Mouse (Mus musculus) liver, postnatal 0 days (tissue): ENCODE data around the gene Col6a4. TPM values are rescaled to one million over a fixed set of nuclear protein-coding genes. Genes with fewer than 3 reads are reported as not detected.

Experiments
- ATAC-seq: fragments of 200-750 bp; cut with Nextera tagmentation; 2 replicates; pipeline ENCODE4 v1.8.0; 2017; ENCODE audit warnings: mild to moderate bottlenecking, moderate library complexity
- DNase-seq: peaks from one replicate; pipeline ENCODE4 v3.0.0-alpha.2; 2016
- H3K27ac ChIP-seq: fragments of 300-500 bp; sonication (generic); 2 replicates; pipeline ENCODE4 v1.5.1; 2014; ENCODE audit warnings: antibody characterized with exemption, moderate library complexity, mild to moderate bottlenecking, low read depth
- H3K27me3 ChIP-seq: fragments of 300-500 bp; sonication (generic); 2 replicates; pipeline ENCODE4 v1.6.1; 2014; ENCODE audit warnings: low read length, control low read depth, mixed read lengths; ENCODE audit not compliant: insufficient read depth
- H3K36me3 ChIP-seq: fragments of 300-500 bp; sonication (generic); replicated peaks from 2 replicates; pipeline ENCODE4 v1.6.1; 2014; ENCODE audit warnings: mild to moderate bottlenecking, control low read depth, low read length, moderate library complexity, mixed read lengths; ENCODE audit not compliant: insufficient read depth
- H3K4me1 ChIP-seq: fragments of 300-500 bp; sonication (generic); 2 replicates; pipeline ENCODE4 v1.6.1; 2014; ENCODE audit warnings: antibody characterized with exemption, mild to moderate bottlenecking, control low read depth; ENCODE audit not compliant: insufficient read depth
- H3K4me2 ChIP-seq: fragments of 300-500 bp; sonication (generic); 2 replicates; pipeline ENCODE4 v1.6.1; 2014; ENCODE audit warnings: low read depth, mild to moderate bottlenecking, low read length, moderate library complexity, mixed read lengths
- H3K4me3 ChIP-seq: fragments of 300-500 bp; sonication (generic); 2 replicates; pipeline ENCODE4 v1.5.1; 2014; ENCODE audit warnings: low read depth, low read length
- H3K9ac ChIP-seq: fragments of 300-500 bp; sonication (generic); replicated peaks from 2 replicates; pipeline ENCODE4 v1.6.1; 2014; ENCODE audit warnings: mild to moderate bottlenecking, moderate library complexity
- H3K9me3 ChIP-seq: fragments of 300-500 bp; sonication (generic); 2 replicates; pipeline ENCODE4 v1.6.1; 2016; ENCODE audit warnings: mild to moderate bottlenecking, control low read depth, low read length, mixed read lengths
- CTCF ChIP-seq: sonication (generic); IDR thresholded peaks from 2 replicates; pipeline ENCODE4 v1.5.1; 2016; ENCODE audit warnings: antibody characterized with exemption, low read depth
- EP300 ChIP-seq: IDR thresholded peaks from 2 replicates; pipeline ENCODE4 v1.6.1; 2016; ENCODE audit warnings: antibody characterized with exemption, low read depth, mild to moderate bottlenecking
- WGBS: fragments of 180-500 bp; shearing (Covaris S2); extraction: QIAGEN DNeasy Blood & Tissue Kit; methylation state at CpG from one replicate; pipeline ENCODE4 v1.1.7; 2014; ENCODE audit not compliant: insufficient replicate concordance; 5-methylcytosine and 5-hydroxymethylcytosine counted together
- polyA plus RNA-seq: library from polyadenylated mRNA; unstranded; fragments of >200 nt; fragmentation: Nextera tagmentation; extraction: Ambion mirVana; gene quantifications from 2 replicates; pipeline ENCODE4 v1.2.1, GENCODE M21; 2015

Col6a4 gene
- polyA plus RNA-seq, 1 experiment from 2014 or later: not detected

GRCm38 (mm10) chr9:106106241-106106640 lies 9.7 kb upstream of the Col6a4 start:
- Histone ChIP-seq H3K4me3 (no peak overlapping the region), H3K27ac (no peak overlapping the region), H3K36me3 (no peaks in the 10 kb centered on the region), H3K9ac (no peak overlapping the region), H3K4me1 (no peaks in the 10 kb centered on the region), H3K4me2 (no peak overlapping the region), H3K9me3 (0 out of 2 replicates have a peak, but pooled peaks cover 6% of the 10 kb centered on the region), H3K27me3 (no peaks in the 10 kb centered on the region)
- ATAC-seq (no peak), DNase-seq (no peak)
- WGBS: 76% methylated on average over 9 of the region's 9 CpGs
- no peak for TF ChIP-seq CTCF
- no peak for TF ChIP-seq EP300

GRCm38 (mm10) chr9:106104401-106104800 lies 7.8 kb upstream of the Col6a4 start:
- H3K4me1 ChIP-seq: no peaks in the 10 kb centered on the region
- DNase-seq: no peak
- no peaks in the 10 kb centered on the region for H3K36me3 ChIP-seq
- H3K9ac ChIP-seq: no peak overlapping the region
- H3K27ac ChIP-seq: no peak overlapping the region
- no peaks in the 10 kb centered on the region for H3K27me3 ChIP-seq
- TF ChIP-seq CTCF: no peak
- TF ChIP-seq EP300: no peak
- H3K4me3 ChIP-seq: no peak overlapping the region
- H3K9me3 ChIP-seq: no peaks in the 10 kb centered on the region
- 79% methylated on average over 7 of the region's 7 CpGs for WGBS
- no peak for ATAC-seq
- H3K4me2 ChIP-seq: no peak overlapping the region

GRCm38 (mm10) chr9:106101166-106101565 lies 4.6 kb upstream of the Col6a4 start:
- Histone ChIP-seq H3K9me3 (no peaks in the 10 kb centered on the region), H3K36me3 (no peaks in the 10 kb centered on the region)

DNA sequence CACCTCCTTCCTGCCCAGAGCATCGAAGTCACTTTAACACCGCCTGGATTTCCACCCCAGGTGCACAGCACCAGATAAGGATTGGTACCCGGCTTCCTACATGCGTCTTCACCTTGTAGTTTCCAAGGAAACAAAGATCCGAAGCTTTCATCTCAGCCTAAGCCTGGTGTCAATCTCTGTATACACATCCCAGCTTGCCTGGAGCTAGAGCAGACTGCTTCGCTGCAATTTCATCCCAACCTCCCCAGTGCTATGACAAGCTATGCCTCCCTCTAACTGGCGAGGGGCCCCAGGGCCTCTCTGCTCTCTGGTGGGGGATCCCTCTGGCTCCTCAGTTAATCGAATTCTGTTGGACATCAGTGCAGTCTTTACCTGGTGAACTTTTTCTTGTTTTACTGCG lies 3.7 kb upstream of the Col6a4 start:
- H3K27ac ChIP-seq: no peak overlapping the region
- no peaks in the 10 kb centered on the region for H3K27me3 ChIP-seq
- no peak overlapping the region for H3K4me2 ChIP-seq
- no peak overlapping the region for H3K9ac ChIP-seq
- DNase-seq (no peak), ATAC-seq (no peak)
- TF ChIP-seq EP300 (no peak), CTCF (no peak)
- H3K4me1 ChIP-seq: no peaks in the 10 kb centered on the region
- no peaks in the 10 kb centered on the region for H3K36me3 ChIP-seq
- no peak overlapping the region for H3K4me3 ChIP-seq
- 69% methylated on average over 9 of the region's 9 CpGs for WGBS
- H3K9me3 ChIP-seq: no peaks in the 10 kb centered on the region

More at GRCm38 (mm10) chr9:106101166-106101565, 4.6 kb upstream of the Col6a4 start:
- TF ChIP-seq EP300: no peak
- TF ChIP-seq CTCF: no peak
- H3K4me1 ChIP-seq: no peaks in the 10 kb centered on the region
- WGBS: 64% methylated on average over 5 of the region's 5 CpGs
- no peak for DNase-seq
- no peak for ATAC-seq
- no peak overlapping the region for H3K9ac ChIP-seq
- no peak overlapping the region for H3K4me2 ChIP-seq
- H3K27me3 ChIP-seq: no peaks in the 10 kb centered on the region
- no peak overlapping the region for H3K27ac ChIP-seq
- H3K4me3 ChIP-seq: no peak overlapping the region

DNA sequence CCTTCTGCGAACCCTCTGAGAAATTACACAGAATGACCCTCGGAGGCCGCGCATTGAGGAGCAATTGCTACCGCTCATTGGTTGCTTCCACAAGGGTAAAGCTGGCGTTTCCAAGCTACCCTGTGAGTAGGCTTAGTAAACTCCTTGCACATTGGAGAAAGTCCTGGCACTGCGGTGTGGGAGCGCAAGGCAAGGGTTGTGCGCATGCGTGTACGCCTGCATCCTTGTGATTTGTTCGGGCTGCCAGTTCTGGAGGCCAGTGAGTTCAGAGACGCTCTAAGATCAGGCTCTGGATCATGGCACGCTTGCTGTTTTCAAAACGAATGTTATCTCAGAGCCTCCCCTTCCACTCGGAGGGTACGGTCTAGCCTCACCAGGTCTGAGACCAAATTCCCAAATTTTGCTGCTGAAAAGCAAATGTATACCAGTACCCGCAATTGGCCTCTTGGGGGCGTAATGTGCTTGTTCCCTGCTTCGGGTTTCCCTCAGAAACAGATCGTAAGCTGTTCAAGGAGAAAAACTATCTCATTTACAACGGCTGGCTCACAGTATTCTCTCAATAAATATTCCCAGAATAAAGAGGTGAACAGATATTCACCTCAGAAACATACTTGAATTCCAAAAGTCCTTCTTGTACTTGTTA lies 2.9 kb upstream of the Col6a4 start:
- DNase-seq (no peak), ATAC-seq (no peak)
- Histone ChIP-seq H3K4me3 (no peak overlapping the region), H3K27me3 (no peaks in the 10 kb centered on the region), H3K9me3 (no peaks in the 10 kb centered on the region), H3K27ac (no peak overlapping the region), H3K4me2 (no peak overlapping the region), H3K4me1 (no peaks in the 10 kb centered on the region), H3K9ac (no peak overlapping the region), H3K36me3 (no peaks in the 10 kb centered on the region)
- WGBS: 67% methylated on average over 22 of the region's 22 CpGs
- no peak for TF ChIP-seq CTCF
- no peak for TF ChIP-seq EP300

DNA sequence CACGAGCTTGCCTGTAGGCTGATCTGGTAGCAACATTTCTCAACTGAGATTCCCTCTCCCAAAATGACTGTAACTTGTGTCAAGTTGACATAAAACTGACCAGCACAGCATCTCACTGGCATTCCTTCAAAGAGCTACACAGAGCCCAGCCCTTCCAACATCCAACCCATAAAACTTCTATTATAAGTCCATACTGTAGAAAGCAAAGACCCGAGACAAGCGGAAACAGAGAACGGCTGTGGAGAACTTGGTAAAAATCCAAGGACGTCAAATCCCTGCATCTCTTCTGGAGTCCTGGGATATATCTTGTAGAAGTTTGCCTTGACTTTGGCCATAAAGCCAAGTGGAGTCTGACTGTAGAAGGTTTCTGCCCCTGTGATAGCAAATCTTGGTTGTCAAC lies 15.1 kb downstream of the Col6a4 start:
- Histone ChIP-seq H3K4me2 (no peak overlapping the region), H3K36me3 (no peaks in the 10 kb centered on the region), H3K4me3 (no peak overlapping the region), H3K27me3 (0 out of 2 replicates have a peak, but pooled peaks cover 3% of the 10 kb centered on the region), H3K4me1 (no peaks in the 10 kb centered on the region), H3K9ac (no peak overlapping the region), H3K27ac (no peak overlapping the region), H3K9me3 (no peaks in the 10 kb centered on the region)
- DNase-seq (no peak), ATAC-seq (no peak)
- TF ChIP-seq EP300 (no peak), CTCF (no peak)
- WGBS: 82% methylated on average over 5 of the region's 5 CpGs
